Mouse (Mus musculus) liver, embryonic 14.5 days (tissue): Measurements from ENCODE around the gene Tnfrsf9. TPM values are rescaled to one million over a fixed set of nuclear protein-coding genes. Genes with fewer than 3 reads are reported as not detected.
"Not testable (repeated sequence)": the region's sequence is repeated elsewhere in the genome, so short reads cannot be mapped to it uniquely, and the experiment has no call there.

ENCODE experiments used
- ATAC-seq: fragments of 200-750 bp; cut with Nextera tagmentation; 2 replicates; pipeline ENCODE4 v1.8.0; 2017; ENCODE audit warnings: moderate number of reproducible peaks, mild to moderate bottlenecking, moderate library complexity; ENCODE audit not compliant: insufficient read depth
- DNase-seq, 3 experiments: peaks; one replicate each; pipeline ENCODE4 v3.0.0-alpha.2; 2012 to 2013; ENCODE audit warnings: low read depth in 3 of 3, low spot score in 3 of 3
- H3K27ac ChIP-seq: fragments of 300-500 bp; sonication (generic); 2 replicates; pipeline ENCODE4 v1.5.1; 2014; ENCODE audit warnings: moderate library complexity, mild to moderate bottlenecking, control low read depth, inconsistent platforms
- H3K27me3 ChIP-seq: fragments of 300-500 bp; sonication (generic); 2 replicates; pipeline ENCODE4 v1.6.1; 2014; ENCODE audit warnings: mild to moderate bottlenecking, low read length, moderate library complexity; ENCODE audit not compliant: control insufficient read depth, insufficient read depth
- H3K36me3 ChIP-seq: fragments of 300-500 bp; sonication (generic); replicated peaks from 2 replicates; pipeline ENCODE4 v1.6.1; 2014; ENCODE audit warnings: low read depth; ENCODE audit not compliant: control insufficient read depth, insufficient read depth
- H3K4me1 ChIP-seq, 2 experiments: fragments of 200-500 bp in 1 of 2; fragments of 300-500 bp in 1 of 2; sonication (generic) in 1 of 2; replicated peaks; 2 replicates each; pipeline ENCODE4 v1.6.1; 2012 to 2014; ENCODE audit warnings: antibody characterized with exemption in 1 of 2, inconsistent platforms in 1 of 2, low read length in 1 of 2; ENCODE audit not compliant: control insufficient read depth in 2 of 2, insufficient read depth in 2 of 2
- H3K4me2 ChIP-seq: fragments of 300-500 bp; sonication (generic); 2 replicates; pipeline ENCODE4 v1.6.1; 2014; ENCODE audit warnings: low read depth, mild to moderate bottlenecking, control low read depth, moderate library complexity
- H3K4me3 ChIP-seq, 2 experiments: fragments of 200-500 bp in 1 of 2; fragments of 300-500 bp in 1 of 2; sonication (generic) in 1 of 2; 2 replicates each; pipeline ENCODE4 v1.5.1; 2012 to 2014; ENCODE audit warnings: low read depth in 2 of 2, low read length in 2 of 2, mild to moderate bottlenecking in 2 of 2, control low read depth in 1 of 2, inconsistent platforms in 1 of 2, moderate library complexity in 1 of 2; ENCODE audit not compliant: insufficient read depth in 1 of 2
- H3K9ac ChIP-seq: fragments of 300-500 bp; sonication (generic); replicated peaks from 2 replicates; pipeline ENCODE4 v1.6.1; 2014; ENCODE audit warnings: mild to moderate bottlenecking, control low read depth, moderate library complexity
- H3K9me3 ChIP-seq: fragments of 300-500 bp; sonication (generic); 2 replicates; pipeline ENCODE4 v1.6.1; 2016; ENCODE audit warnings: low read length, mixed read lengths; ENCODE audit not compliant: control insufficient read depth
- CTCF ChIP-seq: IDR thresholded peaks from 2 replicates; pipeline ENCODE4 v1.5.1; 2016; ENCODE audit warnings: antibody characterized with exemption, low read depth, control low read depth
- EP300 ChIP-seq: IDR thresholded peaks from 2 replicates; pipeline ENCODE4 v1.6.1; 2016; ENCODE audit warnings: antibody characterized with exemption, low read depth
- WGBS: fragments of 180-500 bp; shearing (Covaris S2); extraction: QIAGEN DNeasy Blood & Tissue Kit; methylation state at CpG from one replicate; pipeline ENCODE4 v1.1.7; 2014; ENCODE audit not compliant: insufficient replicate concordance; 5-methylcytosine and 5-hydroxymethylcytosine counted together
- polyA plus RNA-seq, 2 experiments: library from polyadenylated mRNA; depleted of rRNA in 1 of 2; stranded (reverse) in 1 of 2; unstranded in 1 of 2; fragments of >200 nt; fragmentation: Nextera tagmentation in 1 of 2; extraction: Ambion mirVana in 1 of 2; gene quantifications; 2 replicates each; pipeline versions ENCODE4 v1.2.1 to v1.2.3; 2012 to 2014

Tnfrsf9 gene
- polyA plus RNA-seq, 2 experiments: 0.08 TPM; not detected in 1

- DNase-seq (no peak), ATAC-seq (peak; percentile 49)
- Histone ChIP-seq H3K27me3 (no peaks in the 10 kb centered on the region), H3K9me3 (no peaks in the 10 kb centered on the region), H3K36me3 (no peaks in the 10 kb centered on the region), H3K4me3 (no peak overlapping the region), H3K9ac (no peak overlapping the region), H3K27ac (no peak overlapping the region), H3K4me1 (peaks cover 0 to 12% of the 10 kb centered on the region in 2 experiments; a peak in 2 of 4 replicates), H3K4me2 (no peak overlapping the region)
- WGBS: 57% methylated on average over 9 of the region's 9 CpGs
- TF ChIP-seq EP300 (no peak), CTCF (no peak)
Observed at GRCm38 (mm10) chr4:150872139-150872651, 42.2 kb upstream of the Tnfrsf9 start.

DNA sequence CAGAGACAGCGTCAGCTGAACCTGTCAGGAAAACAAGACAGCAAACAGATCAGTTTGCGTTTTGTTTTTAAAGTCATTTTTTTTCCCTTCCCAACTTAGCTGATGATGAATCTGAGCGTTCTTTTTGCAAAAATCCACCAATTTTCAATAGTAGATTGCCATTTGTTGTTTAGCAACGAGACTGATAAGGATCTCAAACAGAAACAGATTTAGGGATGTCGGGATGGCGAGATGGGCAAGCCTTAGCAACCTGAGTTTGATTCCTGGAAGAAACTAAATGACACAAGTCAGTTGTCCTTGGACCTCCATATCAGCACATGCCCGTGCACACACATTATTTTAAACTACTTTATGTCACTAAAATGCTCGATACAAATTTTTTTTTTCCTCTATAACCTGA is 41.7 kb upstream of the Tnfrsf9 start:
- Histone ChIP-seq H3K9ac (no peak overlapping the region), H3K4me3 (no peak overlapping the region), H3K4me1 (peaks cover 0 to 12% of the 10 kb centered on the region in 2 experiments; a peak in 2 of 4 replicates), H3K27ac (no peak overlapping the region), H3K9me3 (no peaks in the 10 kb centered on the region), H3K4me2 (no peak overlapping the region), H3K27me3 (no peaks in the 10 kb centered on the region), H3K36me3 (no peaks in the 10 kb centered on the region)
- 57% methylated on average over 8 of the region's 8 CpGs for WGBS
- TF ChIP-seq CTCF (no peak), EP300 (no peak)
- no peak for ATAC-seq
- DNase-seq: no peak

GRCm38 (mm10) chr4:150874416-150874815 is 39.9 kb upstream of the Tnfrsf9 start:
- not testable (repeated sequence) for ATAC-seq, H3K27ac ChIP-seq, DNase-seq, H3K27me3 ChIP-seq, H3K4me2 ChIP-seq, H3K9ac ChIP-seq, H3K4me3 ChIP-seq, H3K9me3 ChIP-seq, H3K36me3 ChIP-seq
- H3K4me1 ChIP-seq: peaks cover 0 to 12% of the 10 kb centered on the region in 2 experiments; a peak in 2 of 4 replicates
- 22% methylated on average over 4 of the region's 4 CpGs for WGBS

GRCm38 (mm10) chr4:150875393-150875792 is 39.0 kb upstream of the Tnfrsf9 start:
- H3K4me1 ChIP-seq: peaks cover 0 to 10% of the 10 kb centered on the region in 2 experiments; a peak in 2 of 4 replicates
- no peaks in the 10 kb centered on the region for H3K36me3 ChIP-seq
- H3K27ac ChIP-seq: no peak overlapping the region
- no peak for ATAC-seq
- H3K9me3 ChIP-seq: no peaks in the 10 kb centered on the region
- DNase-seq: no peak
- no peak overlapping the region for H3K4me3 ChIP-seq
- H3K9ac ChIP-seq: no peak overlapping the region
- no peak overlapping the region for H3K4me2 ChIP-seq
- 57% methylated on average over 10 of the region's 10 CpGs for WGBS
- H3K27me3 ChIP-seq: no peaks in the 10 kb centered on the region
- TF ChIP-seq CTCF: no peak
- no peak for TF ChIP-seq EP300

GRCm38 (mm10) chr4:150879631-150880030 is 34.7 kb upstream of the Tnfrsf9 start:
- no peaks in the 10 kb centered on the region for H3K27me3 ChIP-seq
- no peak for DNase-seq
- 87% methylated on average over 22 of the region's 22 CpGs for WGBS

More at GRCm38 (mm10) chr4:150879631-150880030, 34.7 kb upstream of the Tnfrsf9 start:
- no peak for ATAC-seq
- TF ChIP-seq CTCF (no peak), EP300 (no peak)
- H3K4me3 ChIP-seq: no peak overlapping the region
- no peak overlapping the region for H3K27ac ChIP-seq
- no peak overlapping the region for H3K9ac ChIP-seq
- no peaks in the 10 kb centered on the region for H3K36me3 ChIP-seq
- peaks cover 0 to 4% of the 10 kb centered on the region in 2 experiments; a peak in 1 of 4 replicates for H3K4me1 ChIP-seq
- H3K4me2 ChIP-seq: no peak overlapping the region
- no peaks in the 10 kb centered on the region for H3K9me3 ChIP-seq
